Mouse (Mus musculus): ENCODE measurements around the gene Lsm14b. TPM values are rescaled to one million over a fixed set of nuclear protein-coding genes. Genes with fewer than 3 reads are reported as not detected.

Lsm14b gene
- total RNA-seq (2014; rRNA removed): 15.0 and 19.3 TPM in 2 replicates
- 14.5 and 15.4 TPM in 2 replicates for polyA plus RNA-seq (2012; rRNA removed)

GRCm38 (mm10) chr2:180024401-180025098 lies at the start of gene Lsm14b:
Lsm14b (plus strand) TSS chr2:180024987.
- no peaks in the 10 kb centered on the region for H3K27me3 ChIP-seq (ENCODE audit: control insufficient read depth, insufficient read depth, low read length)
- peaks cover 20% of the 10 kb centered on the region for H3K79me2 ChIP-seq (ENCODE audit: control insufficient read depth, insufficient read depth, low read length)
- H3K27ac ChIP-seq (replicated peaks; ENCODE audit: insufficient read depth, low read depth, low read length): peak within 1 kb of the TSS; percentile 70
- peak within 1 kb of the TSS; percentile 97 for H3K4me3 ChIP-seq (ENCODE audit: insufficient read depth, low read depth, low read length)
- DNase-seq (ENCODE audit: extremely low read depth, low read depth, low spot score): peak; percentile 78
- WGBS: under 1% methylated on average over 74 of the region's 80 CpGs
- H3K36me3 ChIP-seq (ENCODE audit: control insufficient read depth, insufficient read depth, low read length): no peaks in the 10 kb centered on the region
- peak; percentile 73; the same call in 1 of the 2 replicates for TF ChIP-seq POLR2A (IDR thresholded peaks at IDR 0.05; ENCODE audit: extremely low read depth, insufficient read depth, low read length)
- TF ChIP-seq CTCF (IDR thresholded peaks at IDR 0.05; ENCODE audit: low read depth, low read length): no peak
- H3K9ac ChIP-seq (ENCODE audit: low read depth, low read length): peak within 1 kb of the TSS; percentile 95
- H3K4me1 ChIP-seq (ENCODE audit: control insufficient read depth, insufficient read depth, low read length): peaks cover 14% of the 10 kb centered on the region

- peaks cover 30% of the 10 kb centered on the region for H3K4me1 ChIP-seq (ENCODE audit: control insufficient read depth, insufficient read depth, low read length)
- H3K9ac ChIP-seq (ENCODE audit: low read depth, low read length): peak overlapping the region; percentile 99
- no peak overlapping the region for H3K27ac ChIP-seq (replicated peaks; ENCODE audit: insufficient read depth, low read depth, low read length)
- H3K27me3 ChIP-seq (ENCODE audit: control insufficient read depth, insufficient read depth, low read length): no peaks in the 10 kb centered on the region
- peak overlapping the region; percentile 98 for H3K4me3 ChIP-seq (ENCODE audit: insufficient read depth, low read depth, low read length)
- no peak for DNase-seq (ENCODE audit: extremely low read depth, low read depth, low spot score)
- 28% methylated on average over 82 of the region's 82 CpGs for WGBS
- H3K36me3 ChIP-seq (ENCODE audit: control insufficient read depth, insufficient read depth, low read length): no peaks in the 10 kb centered on the region
- H3K79me2 ChIP-seq (ENCODE audit: control insufficient read depth, insufficient read depth, low read length): peaks cover 31% of the 10 kb centered on the region
- TF ChIP-seq POLR2A (IDR thresholded peaks at IDR 0.05; ENCODE audit: extremely low read depth, insufficient read depth, low read length): no peak
- no peak for TF ChIP-seq CTCF (IDR thresholded peaks at IDR 0.05; ENCODE audit: low read depth, low read length)
Observed at GRCm38 (mm10) chr2:179975851-179976250, 48.9 kb upstream of the Lsm14b start.

DNA sequence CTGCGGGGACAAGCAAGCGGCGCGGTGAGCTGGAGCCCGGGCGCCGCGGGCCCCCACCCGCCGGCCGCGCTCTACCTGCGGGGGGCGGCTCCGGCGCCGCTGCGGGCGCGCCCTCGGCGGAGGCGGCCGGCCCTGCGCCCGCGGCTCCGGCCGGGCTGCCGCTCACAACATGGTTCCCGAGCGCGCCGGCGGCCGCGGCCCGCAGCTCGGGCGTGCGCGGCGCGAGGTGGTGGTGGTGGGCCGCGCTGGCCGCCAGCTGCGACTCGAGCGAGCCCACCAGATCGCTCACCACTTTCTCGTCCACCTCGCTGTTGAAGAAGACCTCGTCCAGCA lies 48.5 kb upstream of the Lsm14b start:
- H3K27ac ChIP-seq (replicated peaks; ENCODE audit: insufficient read depth, low read depth, low read length): peak overlapping the region; percentile 90
- H3K36me3 ChIP-seq (ENCODE audit: control insufficient read depth, insufficient read depth, low read length): no peaks in the 10 kb centered on the region
- no peak for TF ChIP-seq POLR2A (IDR thresholded peaks at IDR 0.05; ENCODE audit: extremely low read depth, insufficient read depth, low read length)
- no peak for TF ChIP-seq CTCF (IDR thresholded peaks at IDR 0.05; ENCODE audit: low read depth, low read length)
- peak overlapping the region; percentile 98 for H3K4me3 ChIP-seq (ENCODE audit: insufficient read depth, low read depth, low read length)
- peaks cover 30% of the 10 kb centered on the region for H3K4me1 ChIP-seq (ENCODE audit: control insufficient read depth, insufficient read depth, low read length)
- no peak for DNase-seq (ENCODE audit: extremely low read depth, low read depth, low spot score)
- peaks cover 29% of the 10 kb centered on the region for H3K79me2 ChIP-seq (ENCODE audit: control insufficient read depth, insufficient read depth, low read length)
- WGBS: 10% methylated on average over 53 of the region's 54 CpGs
- H3K27me3 ChIP-seq (ENCODE audit: control insufficient read depth, insufficient read depth, low read length): no peaks in the 10 kb centered on the region
- peak overlapping the region; percentile 99 for H3K9ac ChIP-seq (ENCODE audit: low read depth, low read length)

DNA sequence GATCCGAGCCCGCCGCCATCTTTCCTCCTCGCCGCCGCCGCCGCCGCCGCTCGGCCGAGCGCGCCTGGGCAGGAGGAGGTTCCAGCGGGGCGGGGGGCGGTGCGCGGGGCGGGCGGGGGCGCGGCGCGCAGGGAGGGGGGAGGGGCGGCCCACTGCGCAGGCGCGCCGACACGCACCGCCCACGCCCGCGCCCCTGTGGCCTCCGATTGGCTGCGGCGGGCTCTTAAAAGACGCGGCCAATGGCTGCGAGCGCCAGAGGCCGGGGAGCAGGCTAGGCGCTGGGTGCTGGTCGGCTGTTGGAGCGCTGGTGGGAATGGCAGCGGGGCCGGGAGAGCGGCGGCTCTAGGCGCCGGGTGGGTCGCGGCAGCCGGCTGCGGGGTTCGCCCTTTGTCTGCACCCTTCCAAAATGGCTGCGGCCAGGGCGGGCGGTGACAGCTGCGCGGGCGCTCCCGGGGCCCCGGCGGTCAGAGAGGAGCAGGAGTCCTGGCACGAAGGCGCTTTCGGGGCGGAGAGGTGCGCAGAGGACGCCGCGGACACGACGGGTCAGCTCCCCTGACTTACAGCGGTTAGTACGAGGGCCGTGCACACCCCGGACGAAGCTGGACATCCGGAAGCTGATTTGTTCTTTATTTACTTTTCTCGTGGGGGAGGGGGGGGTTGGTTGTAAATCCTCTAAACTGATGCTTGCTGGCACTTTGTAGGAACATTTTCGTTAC lies 48.0 kb upstream of the Lsm14b start, which contains the start of gene Taf4:
Gene Taf4, minus strand, starts transcription at position 19 of the 716 bp plus-strand sequence.
- no peaks in the 10 kb centered on the region for H3K36me3 ChIP-seq (ENCODE audit: control insufficient read depth, insufficient read depth, low read length)
- 1% methylated on average over 79 of the region's 84 CpGs for WGBS
- peaks cover 24% of the 10 kb centered on the region for H3K79me2 ChIP-seq (ENCODE audit: control insufficient read depth, insufficient read depth, low read length)
- no peaks in the 10 kb centered on the region for H3K27me3 ChIP-seq (ENCODE audit: control insufficient read depth, insufficient read depth, low read length)
- peaks cover 30% of the 10 kb centered on the region for H3K4me1 ChIP-seq (ENCODE audit: control insufficient read depth, insufficient read depth, low read length)
- H3K9ac ChIP-seq (ENCODE audit: low read depth, low read length): peak within 1 kb of the TSS; percentile 99
- H3K27ac ChIP-seq (replicated peaks; ENCODE audit: insufficient read depth, low read depth, low read length): peak within 1 kb of the TSS; percentile 90
- peak within 1 kb of the TSS; percentile 98 for H3K4me3 ChIP-seq (ENCODE audit: insufficient read depth, low read depth, low read length)
- TF ChIP-seq POLR2A (IDR thresholded peaks at IDR 0.05; ENCODE audit: extremely low read depth, insufficient read depth, low read length): peak; percentile 99
- TF ChIP-seq CTCF (IDR thresholded peaks at IDR 0.05; ENCODE audit: low read depth, low read length): no peak
- DNase-seq (ENCODE audit: extremely low read depth, low read depth, low spot score): peak; percentile 61

GRCm38 (mm10) chr2:179977344-179978025 lies 47.3 kb upstream of the Lsm14b start:
- Histone ChIP-seq H3K79me2 (ENCODE audit: control insufficient read depth, insufficient read depth, low read length) (peaks cover 17% of the 10 kb centered on the region), H3K27ac (replicated peaks; ENCODE audit: insufficient read depth, low read depth, low read length) (peak overlapping the region; percentile 89), H3K4me3 (ENCODE audit: insufficient read depth, low read depth, low read length) (peak overlapping the region; percentile 68), H3K4me1 (ENCODE audit: control insufficient read depth, insufficient read depth, low read length) (peaks cover 26% of the 10 kb centered on the region), H3K27me3 (ENCODE audit: control insufficient read depth, insufficient read depth, low read length) (no peaks in the 10 kb centered on the region), H3K9ac (ENCODE audit: low read depth, low read length) (peak overlapping the region; percentile 61), H3K36me3 (ENCODE audit: control insufficient read depth, insufficient read depth, low read length) (no peaks in the 10 kb centered on the region)
- TF ChIP-seq CTCF (IDR thresholded peaks at IDR 0.05; ENCODE audit: low read depth, low read length): no peak
- no peak for TF ChIP-seq POLR2A (IDR thresholded peaks at IDR 0.05; ENCODE audit: extremely low read depth, insufficient read depth, low read length)
- no peak for DNase-seq (ENCODE audit: extremely low read depth, low read depth, low spot score)
- WGBS: 21% methylated on average over 10 of the region's 10 CpGs
